Mouse (Mus musculus) myocyte (in vitro differentiated cells): ENCODE results near the gene Rrh. TPM values are rescaled to one million over a fixed set of nuclear protein-coding genes. Genes with fewer than 3 reads are reported as not detected.

ENCODE experiments used
- H3K27me3 ChIP-seq: one replicate; pipeline ENCODE4 v1.6.1; 2011; ENCODE audit not compliant: control insufficient read depth, insufficient read depth, insufficient read length
- H3K36me3 ChIP-seq: one replicate; pipeline ENCODE4 v1.6.1; 2011; ENCODE audit not compliant: control insufficient read depth, insufficient read depth
- H3K4me2 ChIP-seq: one replicate; pipeline ENCODE4 v1.6.1; 2011; ENCODE audit warnings: low read depth, control low read depth
- H3K4me3 ChIP-seq: one replicate; pipeline ENCODE4 v1.5.1; 2011; ENCODE audit warnings: mild to moderate bottlenecking, control low read depth, moderate library complexity
- H3K79me2 ChIP-seq: one replicate; pipeline ENCODE4 v1.6.1; 2011; ENCODE audit not compliant: control insufficient read depth, insufficient read depth
- H3ac ChIP-seq: one replicate; pipeline ENCODE4 v1.6.1; 2011; ENCODE audit not compliant: control insufficient read depth, insufficient read length
- CEBPB ChIP-seq: IDR thresholded peaks from 2 replicates; pipeline ENCODE4 v1.6.1; 2011; ENCODE audit warnings: mild to moderate bottlenecking, moderate library complexity; ENCODE audit not compliant: poor library complexity, insufficient read depth, severe bottlenecking
- E2F4 ChIP-seq: IDR thresholded peaks from one replicate; pipeline ENCODE4 v1.6.1; 2011; ENCODE audit warnings: mild to moderate bottlenecking, control low read depth, moderate library complexity; ENCODE audit not compliant: insufficient read depth
- MAX ChIP-seq: IDR thresholded peaks from one replicate; pipeline ENCODE4 v1.6.1; 2011; ENCODE audit warnings: low read depth, mild to moderate bottlenecking, control low read depth
- MYOD1 ChIP-seq, 3 experiments: IDR thresholded peaks; one replicate each; pipeline ENCODE4 v1.6.1; 2011; ENCODE audit warnings: control low read depth in 2 of 3, low read depth in 2 of 3, mild to moderate bottlenecking in 2 of 3, moderate library complexity in 1 of 3; ENCODE audit not compliant: insufficient read length in 2 of 3, control insufficient read depth in 1 of 3
- MYOG ChIP-seq, 3 experiments: IDR thresholded peaks; one replicate each; pipeline ENCODE4 v1.6.1; 2011; ENCODE audit warnings: control low read depth in 2 of 3, low read depth in 2 of 3, mild to moderate bottlenecking in 2 of 3; ENCODE audit not compliant: insufficient read length in 2 of 3, control insufficient read depth in 1 of 3, insufficient read depth in 1 of 3
- POLR2A ChIP-seq: IDR thresholded peaks from one replicate; pipeline ENCODE4 v1.6.1; 2011; ENCODE audit warnings: low read depth, mild to moderate bottlenecking, control low read depth, moderate library complexity; ENCODE audit not compliant: insufficient read length
- POLR2AphosphoS2 ChIP-seq: IDR thresholded peaks from one replicate; pipeline ENCODE4 v1.6.1; 2011; ENCODE audit warnings: low read depth, control low read depth; ENCODE audit not compliant: insufficient read length
- REST ChIP-seq: IDR thresholded peaks from one replicate; pipeline ENCODE4 v1.6.1; 2011; ENCODE audit warnings: mild to moderate bottlenecking, control low read depth, moderate library complexity; ENCODE audit not compliant: insufficient read depth, insufficient read length
- SRF ChIP-seq: IDR thresholded peaks from one replicate; pipeline ENCODE4 v1.6.1; 2011; ENCODE audit warnings: low read depth; ENCODE audit not compliant: control insufficient read depth, insufficient read length
- TCF12 ChIP-seq: IDR thresholded peaks from one replicate; pipeline ENCODE4 v1.6.1; 2011; ENCODE audit warnings: mild to moderate bottlenecking, control low read depth; ENCODE audit not compliant: poor library complexity, insufficient read depth, severe bottlenecking
- TCF3 ChIP-seq: IDR thresholded peaks from one replicate; pipeline ENCODE4 v1.6.1; 2011; ENCODE audit warnings: low read depth, control low read depth; ENCODE audit not compliant: insufficient read length
- USF1 ChIP-seq: IDR thresholded peaks from one replicate; pipeline ENCODE4 v1.6.1; 2011; ENCODE audit warnings: low read depth, mild to moderate bottlenecking, control low read depth, moderate library complexity
- polyA plus RNA-seq: library from polyadenylated mRNA; unstranded; fragments of >200 nt; fragmentation: generic; extraction: Trizol; gene quantifications from one replicate; pipeline ENCODE4 v1.2.1, GENCODE M21; 2012; ENCODE audit warnings: missing spikeins

The Rrh gene
- polyA plus RNA-seq = not detected

DNA sequence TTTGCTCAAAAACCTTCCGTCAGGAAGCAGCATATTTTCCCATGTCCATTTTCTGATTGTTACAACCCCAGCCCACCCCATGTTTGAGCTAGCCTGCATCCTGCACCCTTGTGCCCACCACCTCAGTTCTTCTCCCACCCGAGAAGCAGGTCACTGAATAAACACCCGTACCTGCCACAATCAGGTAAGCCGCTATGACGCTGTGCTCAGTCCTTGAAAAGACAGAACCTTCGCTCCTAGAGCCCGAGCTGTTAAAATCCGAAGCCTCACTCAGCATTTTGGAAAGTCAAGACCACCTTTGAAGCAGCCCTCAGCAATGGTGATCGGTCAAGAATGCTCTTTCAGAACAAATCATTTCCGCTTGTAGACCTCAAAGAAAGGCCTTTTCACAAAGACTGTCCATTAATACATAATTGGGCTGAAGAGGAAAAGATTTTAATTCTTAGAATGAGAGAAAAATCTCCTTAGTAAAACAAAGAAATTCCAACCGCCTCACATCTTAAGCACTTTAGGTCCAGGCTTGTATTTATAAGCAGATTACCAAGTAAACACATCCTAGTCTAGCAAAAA, at the start of gene Rrh:
Gene Rrh, minus strand, starts transcription at position 382 of the 570 bp plus-strand sequence.
- Histone ChIP-seq H3K4me3 (no peak within 1 kb of the TSS), H3K4me2 (no peak within 1 kb of the TSS), H3K27me3 (no peaks in the 10 kb centered on the region), H3ac (no peak within 1 kb of the TSS), H3K79me2 (peaks cover 4% of the 10 kb centered on the region), H3K36me3 (peaks cover 5% of the 10 kb centered on the region)
- no peak for TF ChIP-seq E2F4
- TF ChIP-seq REST = no peak
- TF ChIP-seq TCF12 = no peak
- TF ChIP-seq MYOG (IDR thresholded peaks at IDR 0.05; ENCODE audit: control insufficient read depth in 1 of 3, insufficient read depth in 1 of 3, insufficient read length in 2 of 3, low read depth in 2 of 3) = no peak
- TF ChIP-seq POLR2A = no peak
- TF ChIP-seq USF1 = no peak
- no peak for TF ChIP-seq TCF3
- no peak for TF ChIP-seq POLR2AphosphoS2
- TF ChIP-seq MAX = no peak
- no peak for TF ChIP-seq CEBPB

DNA sequence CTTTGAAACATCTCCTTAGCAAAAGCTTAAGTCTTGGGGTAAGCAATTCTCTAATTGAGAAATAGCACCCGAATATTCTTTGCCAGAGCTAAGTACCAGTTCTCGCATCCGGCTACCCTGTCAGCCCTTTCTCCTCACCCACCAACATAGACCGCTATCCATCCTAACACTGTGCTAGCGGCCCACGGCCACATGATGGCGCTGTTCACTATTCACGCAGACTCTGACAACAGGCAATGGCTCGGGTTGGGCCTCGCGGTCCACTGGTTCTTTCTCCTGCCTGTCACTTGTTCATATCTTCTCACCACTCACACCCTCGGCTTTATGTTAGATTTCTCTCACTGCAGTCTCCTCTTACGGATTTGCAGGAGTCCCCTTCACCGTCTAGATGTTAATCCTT, 41.3 kb upstream of the Rrh start:
- H3K4me3 ChIP-seq = no peak overlapping the region
- no peak overlapping the region for H3ac ChIP-seq
- no peak overlapping the region for H3K4me2 ChIP-seq
- no peak for TF ChIP-seq TCF3
- TF ChIP-seq POLR2AphosphoS2 = no peak
- TF ChIP-seq TCF12 = no peak
- TF ChIP-seq SRF = no peak
- no peak for TF ChIP-seq REST
- no peak for TF ChIP-seq E2F4
- TF ChIP-seq MAX = no peak
- TF ChIP-seq CEBPB = no peak
- TF ChIP-seq POLR2A = no peak
- TF ChIP-seq MYOG (IDR thresholded peaks at IDR 0.05; ENCODE audit: control insufficient read depth in 1 of 3, insufficient read depth in 1 of 3, insufficient read length in 2 of 3, low read depth in 2 of 3) = no peak
- TF ChIP-seq MYOD1 (IDR thresholded peaks at IDR 0.05; ENCODE audit: control insufficient read depth in 1 of 3, insufficient read length in 2 of 3, low read depth in 2 of 3) = no peak
- TF ChIP-seq USF1 = no peak
- no peaks in the 10 kb centered on the region for H3K79me2 ChIP-seq
- no peaks in the 10 kb centered on the region for H3K27me3 ChIP-seq
- no peaks in the 10 kb centered on the region for H3K36me3 ChIP-seq

DNA sequence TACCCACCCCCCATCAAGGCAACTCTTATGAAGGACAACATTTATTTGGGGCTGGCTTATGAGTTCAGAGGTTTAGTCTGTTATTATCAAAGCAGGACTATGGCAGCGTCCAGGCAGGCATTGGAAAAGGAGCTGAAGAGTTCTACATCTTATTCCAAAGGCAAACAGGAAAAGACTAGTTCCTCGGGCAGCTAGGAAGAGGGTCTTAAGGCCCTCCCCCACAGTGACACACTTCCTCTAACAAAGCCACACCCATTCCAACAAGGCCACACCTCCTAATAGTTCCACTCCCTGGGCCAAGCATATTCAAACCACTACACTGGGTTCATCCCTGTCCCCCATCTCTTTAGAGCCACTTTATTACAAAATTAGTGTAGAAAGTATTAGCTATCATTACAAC, 40.2 kb upstream of the Rrh start:
- H3K36me3 ChIP-seq = no peaks in the 10 kb centered on the region
- no peak overlapping the region for H3K4me3 ChIP-seq
- no peaks in the 10 kb centered on the region for H3K79me2 ChIP-seq
- H3ac ChIP-seq = no peak overlapping the region
- no peaks in the 10 kb centered on the region for H3K27me3 ChIP-seq
- H3K4me2 ChIP-seq = no peak overlapping the region
- TF ChIP-seq CEBPB = no peak
- TF ChIP-seq SRF = no peak
- TF ChIP-seq MYOD1 (IDR thresholded peaks at IDR 0.05; ENCODE audit: control insufficient read depth in 1 of 3, insufficient read length in 2 of 3, low read depth in 2 of 3) = no peak
- no peak for TF ChIP-seq TCF12
- TF ChIP-seq E2F4 = no peak
- no peak for TF ChIP-seq MAX
- no peak for TF ChIP-seq MYOG (IDR thresholded peaks at IDR 0.05; ENCODE audit: control insufficient read depth in 1 of 3, insufficient read depth in 1 of 3, insufficient read length in 2 of 3, low read depth in 2 of 3)
- TF ChIP-seq USF1 = no peak
- TF ChIP-seq REST = no peak
- no peak for TF ChIP-seq POLR2AphosphoS2
- no peak for TF ChIP-seq TCF3
- TF ChIP-seq POLR2A = no peak

DNA sequence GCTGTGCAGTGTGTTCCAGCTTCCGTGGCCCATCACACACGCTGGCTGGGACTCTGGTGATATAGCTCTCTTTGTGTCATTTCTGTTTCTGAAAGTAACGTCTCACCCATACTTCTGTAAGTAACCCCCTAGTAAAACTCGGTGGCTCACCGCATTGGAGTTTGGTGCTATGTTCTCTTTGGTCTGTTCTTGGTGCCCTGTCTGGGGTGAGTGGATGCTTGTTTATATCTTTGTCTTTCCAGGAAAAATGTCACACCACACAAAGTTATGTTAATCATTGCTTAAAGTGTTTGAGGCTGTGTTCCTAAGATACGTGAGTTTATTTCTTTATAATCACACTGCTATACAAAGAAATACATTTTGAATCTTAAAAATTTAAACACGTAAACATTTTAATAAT, 24.5 kb upstream of the Rrh start:
- Histone ChIP-seq H3K4me2 (no peak overlapping the region), H3K79me2 (no peaks in the 10 kb centered on the region), H3K36me3 (no peaks in the 10 kb centered on the region), H3K27me3 (peaks cover 29% of the 10 kb centered on the region), H3ac (no peak overlapping the region), H3K4me3 (no peak overlapping the region)
- no peak for TF ChIP-seq SRF
- no peak for TF ChIP-seq TCF3
- no peak for TF ChIP-seq MAX
- no peak for TF ChIP-seq USF1
- TF ChIP-seq MYOG (IDR thresholded peaks at IDR 0.05; ENCODE audit: control insufficient read depth in 1 of 3, insufficient read depth in 1 of 3, insufficient read length in 2 of 3, low read depth in 2 of 3) = no peak
- no peak for TF ChIP-seq POLR2A
- TF ChIP-seq POLR2AphosphoS2 = no peak
- no peak for TF ChIP-seq MYOD1 (IDR thresholded peaks at IDR 0.05; ENCODE audit: control insufficient read depth in 1 of 3, insufficient read length in 2 of 3, low read depth in 2 of 3)
- no peak for TF ChIP-seq REST
